Mouse (Mus musculus): ENCODE measurements around the gene P4ha1. TPM values are rescaled to one million over a fixed set of nuclear protein-coding genes. Genes with fewer than 3 reads are reported as not detected.

Gene P4ha1
- polyA plus RNA-seq (2011; ENCODE audit: insufficient read depth, insufficient read length, low read depth, missing spikeins) = 45.1 and 46.3 TPM in 2 replicates

DNA sequence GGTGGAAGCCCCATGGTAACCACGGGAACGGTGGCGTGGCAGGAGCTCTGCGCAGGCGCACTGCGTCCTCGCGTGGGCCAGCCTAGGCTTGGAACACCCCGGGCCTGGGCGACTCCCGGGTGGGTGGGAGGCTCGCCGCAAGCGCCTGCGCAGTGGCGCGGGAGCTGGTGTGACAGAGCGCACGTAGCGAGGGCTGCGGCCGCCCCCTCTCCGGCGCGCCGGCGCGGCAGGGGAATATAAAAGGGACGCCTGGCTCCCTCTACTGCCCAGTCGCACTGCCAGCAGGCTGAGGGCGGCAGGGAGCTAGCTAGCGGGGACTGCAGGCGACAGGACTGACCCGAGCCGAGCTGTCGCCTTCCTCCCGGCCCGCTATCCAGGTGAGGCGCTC, at the start of gene P4ha1:
TSS of gene P4ha1 (plus strand) at position 197 of the 388 bp plus-strand sequence.
- H3K27ac ChIP-seq (ENCODE audit: insufficient read depth, low read length) = no peak within 1 kb of the TSS
- H3K27me3 ChIP-seq (ENCODE audit: control insufficient read depth, insufficient read depth, low read length, poor library complexity, severe bottlenecking) = no peaks in the 10 kb centered on the region
- H3K4me3 ChIP-seq (ENCODE audit: low read depth, low read length) = peak within 1 kb of the TSS; percentile 77
- H3K9me3 ChIP-seq (replicated peaks; ENCODE audit: control insufficient read depth, insufficient read depth, low read length, poor library complexity, severe bottlenecking) = no peaks in the 10 kb centered on the region
- peak within 1 kb of the TSS; percentile 73 for H3K9ac ChIP-seq (ENCODE audit: low read depth, poor library complexity, severe bottlenecking)
- no peaks in the 10 kb centered on the region for H3K4me1 ChIP-seq (ENCODE audit: control insufficient read depth, insufficient read depth, low read length)
- no peaks in the 10 kb centered on the region for H3K36me3 ChIP-seq (ENCODE audit: control insufficient read depth, insufficient read depth, low read length, poor library complexity, severe bottlenecking)
- peak; percentile 61 for TF ChIP-seq CTCF (IDR thresholded peaks at IDR 0.05; ENCODE audit: low read depth, low read length)
- peak; percentile 89 for TF ChIP-seq POLR2A (IDR thresholded peaks at IDR 0.05; ENCODE audit: insufficient read depth, low read length)
- peak; percentile 76; the same call in 1 of the 2 replicates for TF ChIP-seq EP300 (IDR thresholded peaks at IDR 0.05; ENCODE audit: insufficient read depth, low read depth, low read length)

DNA sequence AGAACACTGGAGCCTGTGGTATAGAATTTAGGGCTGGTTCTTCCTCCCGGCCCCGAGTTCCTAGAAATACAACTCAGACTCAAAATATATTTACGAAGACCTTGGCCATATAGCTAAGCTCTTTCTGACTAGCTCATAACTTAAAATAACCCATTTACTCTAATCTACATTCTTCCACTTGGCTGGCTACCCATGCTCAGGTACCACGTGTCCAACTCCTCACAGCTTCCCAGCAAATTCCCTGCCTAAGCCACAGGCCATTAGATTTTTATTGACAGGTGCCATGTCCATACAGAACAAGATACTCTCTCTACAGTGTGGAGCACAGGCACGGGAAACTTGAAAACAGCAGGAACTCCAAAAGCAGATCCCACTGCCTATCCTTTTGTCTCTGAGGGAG, 47.4 kb upstream of the P4ha1 start:
- no peak overlapping the region for H3K4me3 ChIP-seq (ENCODE audit: low read depth, low read length)
- H3K27me3 ChIP-seq (ENCODE audit: control insufficient read depth, insufficient read depth, low read length, poor library complexity, severe bottlenecking) = no peaks in the 10 kb centered on the region
- no peaks in the 10 kb centered on the region for H3K9me3 ChIP-seq (replicated peaks; ENCODE audit: control insufficient read depth, insufficient read depth, low read length, poor library complexity, severe bottlenecking)
- H3K36me3 ChIP-seq (ENCODE audit: control insufficient read depth, insufficient read depth, low read length, poor library complexity, severe bottlenecking) = no peaks in the 10 kb centered on the region
- no peaks in the 10 kb centered on the region for H3K4me1 ChIP-seq (ENCODE audit: control insufficient read depth, insufficient read depth, low read length)
- no peak overlapping the region for H3K9ac ChIP-seq (ENCODE audit: low read depth, poor library complexity, severe bottlenecking)
- TF ChIP-seq POLR2A (IDR thresholded peaks at IDR 0.05; ENCODE audit: insufficient read depth, low read length) (no peak), CTCF (IDR thresholded peaks at IDR 0.05; ENCODE audit: low read depth, low read length) (no peak), EP300 (IDR thresholded peaks at IDR 0.05; ENCODE audit: insufficient read depth, low read depth, low read length) (no peak)
- H3K27ac ChIP-seq (ENCODE audit: insufficient read depth, low read length) = no peak overlapping the region

DNA sequence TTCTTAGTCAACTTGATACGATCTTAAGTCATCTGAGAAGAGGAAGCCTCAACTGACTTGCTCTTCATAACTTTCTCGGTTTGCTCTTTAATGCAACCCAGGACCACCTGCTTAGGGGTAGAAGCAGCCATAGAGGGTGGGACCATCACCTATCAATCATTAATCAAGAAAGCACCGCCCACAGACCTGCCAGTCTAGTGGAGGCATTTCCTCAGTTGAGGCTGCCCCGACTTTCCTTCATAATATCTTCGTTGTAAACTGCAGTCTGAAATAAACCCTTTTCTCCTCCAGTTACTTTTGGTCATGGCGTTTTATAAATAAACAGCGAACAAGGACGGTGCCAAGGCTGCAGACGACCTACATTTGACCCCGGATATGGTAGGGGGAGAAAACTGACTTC, 46.0 kb upstream of the P4ha1 start:
- H3K9me3 ChIP-seq (replicated peaks; ENCODE audit: control insufficient read depth, insufficient read depth, low read length, poor library complexity, severe bottlenecking) = no peaks in the 10 kb centered on the region
- H3K9ac ChIP-seq (ENCODE audit: low read depth, poor library complexity, severe bottlenecking) = no peak overlapping the region
- no peak overlapping the region for H3K4me3 ChIP-seq (ENCODE audit: low read depth, low read length)
- no peaks in the 10 kb centered on the region for H3K4me1 ChIP-seq (ENCODE audit: control insufficient read depth, insufficient read depth, low read length)
- no peaks in the 10 kb centered on the region for H3K27me3 ChIP-seq (ENCODE audit: control insufficient read depth, insufficient read depth, low read length, poor library complexity, severe bottlenecking)
- no peak overlapping the region for H3K27ac ChIP-seq (ENCODE audit: insufficient read depth, low read length)
- H3K36me3 ChIP-seq (ENCODE audit: control insufficient read depth, insufficient read depth, low read length, poor library complexity, severe bottlenecking) = no peaks in the 10 kb centered on the region
- TF ChIP-seq POLR2A (IDR thresholded peaks at IDR 0.05; ENCODE audit: insufficient read depth, low read length) (no peak), EP300 (IDR thresholded peaks at IDR 0.05; ENCODE audit: insufficient read depth, low read depth, low read length) (no peak), CTCF (IDR thresholded peaks at IDR 0.05; ENCODE audit: low read depth, low read length) (no peak)

DNA sequence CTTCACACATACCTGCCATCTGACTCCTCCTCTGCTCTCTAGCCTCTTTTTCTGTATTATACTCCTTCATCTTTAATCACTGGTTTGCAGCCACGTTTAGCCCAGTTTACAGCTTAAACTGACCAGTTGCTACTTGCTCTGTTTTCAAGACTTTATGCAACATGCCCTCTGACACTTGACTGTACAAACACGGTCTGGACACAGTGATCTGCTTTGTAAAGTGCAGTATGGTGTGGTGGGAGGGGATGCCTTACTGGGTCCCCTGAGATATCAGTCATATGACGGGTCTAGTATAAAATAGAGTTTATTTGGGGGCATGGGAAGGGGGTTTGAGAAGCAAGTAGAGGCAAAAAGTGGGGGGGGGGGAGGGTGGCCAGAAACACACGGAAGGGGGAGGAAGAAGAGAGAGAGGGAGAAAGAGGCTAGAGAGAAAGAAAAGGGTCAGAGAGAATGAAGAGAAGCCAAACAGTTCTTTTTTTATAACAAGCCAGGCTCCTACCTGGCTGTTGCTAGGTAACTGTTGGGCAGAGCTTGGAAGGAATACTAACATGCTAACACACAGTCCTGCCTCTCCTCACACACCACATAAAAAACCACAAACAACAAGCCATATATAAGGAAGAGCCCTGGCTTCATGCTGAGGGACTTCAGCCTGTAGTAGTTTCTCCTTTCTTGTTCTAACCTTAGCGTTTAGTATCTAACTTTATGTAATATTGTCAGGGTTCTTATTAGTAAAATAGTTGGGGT, 45.2 kb upstream of the P4ha1 start:
- TF ChIP-seq CTCF (IDR thresholded peaks at IDR 0.05; ENCODE audit: low read depth, low read length) = no peak
- no peak for TF ChIP-seq POLR2A (IDR thresholded peaks at IDR 0.05; ENCODE audit: insufficient read depth, low read length)
- no peak for TF ChIP-seq EP300 (IDR thresholded peaks at IDR 0.05; ENCODE audit: insufficient read depth, low read depth, low read length)
- Histone ChIP-seq H3K4me1 (ENCODE audit: control insufficient read depth, insufficient read depth, low read length) (no peaks in the 10 kb centered on the region), H3K9me3 (replicated peaks; ENCODE audit: control insufficient read depth, insufficient read depth, low read length, poor library complexity, severe bottlenecking) (no peaks in the 10 kb centered on the region), H3K27me3 (ENCODE audit: control insufficient read depth, insufficient read depth, low read length, poor library complexity, severe bottlenecking) (no peaks in the 10 kb centered on the region), H3K4me3 (ENCODE audit: low read depth, low read length) (no peak overlapping the region), H3K36me3 (ENCODE audit: control insufficient read depth, insufficient read depth, low read length, poor library complexity, severe bottlenecking) (no peaks in the 10 kb centered on the region), H3K9ac (ENCODE audit: low read depth, poor library complexity, severe bottlenecking) (no peak overlapping the region), H3K27ac (ENCODE audit: insufficient read depth, low read length) (no peak overlapping the region)

DNA sequence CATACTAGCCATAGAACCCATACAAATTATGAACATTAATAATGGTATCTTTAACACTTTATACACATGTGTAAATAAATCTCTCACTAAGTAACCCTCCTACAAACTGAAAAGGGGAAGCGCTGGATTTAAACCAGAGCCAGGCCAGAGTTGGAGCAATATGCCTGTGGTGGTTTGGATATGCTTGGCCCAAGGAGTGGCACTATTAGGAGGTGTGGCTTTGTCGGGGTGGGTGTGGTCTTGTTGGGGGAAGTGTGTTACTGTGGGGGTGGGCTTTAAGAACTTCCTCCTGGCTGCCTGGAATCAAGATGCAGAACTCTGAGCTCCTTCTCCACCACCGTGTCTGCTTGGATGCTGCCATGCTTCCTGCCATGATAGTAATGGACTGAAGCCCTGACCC, 39.9 kb upstream of the P4ha1 start:
- TF ChIP-seq EP300 (IDR thresholded peaks at IDR 0.05; ENCODE audit: insufficient read depth, low read depth, low read length) (no peak), POLR2A (IDR thresholded peaks at IDR 0.05; ENCODE audit: insufficient read depth, low read length) (no peak), CTCF (IDR thresholded peaks at IDR 0.05; ENCODE audit: low read depth, low read length) (no peak)
- H3K9me3 ChIP-seq (replicated peaks; ENCODE audit: control insufficient read depth, insufficient read depth, low read length, poor library complexity, severe bottlenecking) = no peaks in the 10 kb centered on the region
- no peak overlapping the region for H3K27ac ChIP-seq (ENCODE audit: insufficient read depth, low read length)
- H3K9ac ChIP-seq (ENCODE audit: low read depth, poor library complexity, severe bottlenecking) = no peak overlapping the region
- no peaks in the 10 kb centered on the region for H3K36me3 ChIP-seq (ENCODE audit: control insufficient read depth, insufficient read depth, low read length, poor library complexity, severe bottlenecking)
- no peaks in the 10 kb centered on the region for H3K4me1 ChIP-seq (ENCODE audit: control insufficient read depth, insufficient read depth, low read length)
- no peaks in the 10 kb centered on the region for H3K27me3 ChIP-seq (ENCODE audit: control insufficient read depth, insufficient read depth, low read length, poor library complexity, severe bottlenecking)
- H3K4me3 ChIP-seq (ENCODE audit: low read depth, low read length) = no peak overlapping the region

DNA sequence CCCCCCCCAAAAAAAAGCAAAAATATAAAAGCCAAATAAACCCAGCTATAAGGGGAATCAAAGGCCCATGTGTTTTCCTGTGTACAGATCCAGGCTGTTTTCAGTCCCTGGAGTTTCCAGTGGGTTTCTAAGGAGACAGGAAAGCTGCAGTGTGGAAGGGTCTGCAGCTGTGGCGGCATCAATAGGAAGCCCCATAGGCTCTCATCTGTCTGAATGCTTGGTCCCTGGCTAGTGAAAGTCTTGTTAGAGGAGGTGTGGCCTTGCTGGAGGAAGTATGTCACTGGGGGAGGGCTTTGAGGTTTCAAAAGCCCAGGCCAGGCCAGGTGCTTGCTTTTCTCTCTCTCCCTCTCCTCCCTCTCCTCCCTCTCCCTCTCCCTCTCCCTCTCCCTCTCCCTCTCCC, 39.3 kb upstream of the P4ha1 start:
- Histone ChIP-seq H3K27me3 (ENCODE audit: control insufficient read depth, insufficient read depth, low read length, poor library complexity, severe bottlenecking) (no peaks in the 10 kb centered on the region), H3K9me3 (replicated peaks; ENCODE audit: control insufficient read depth, insufficient read depth, low read length, poor library complexity, severe bottlenecking) (no peaks in the 10 kb centered on the region), H3K36me3 (ENCODE audit: control insufficient read depth, insufficient read depth, low read length, poor library complexity, severe bottlenecking) (no peaks in the 10 kb centered on the region), H3K27ac (ENCODE audit: insufficient read depth, low read length) (no peak overlapping the region), H3K4me1 (ENCODE audit: control insufficient read depth, insufficient read depth, low read length) (no peaks in the 10 kb centered on the region), H3K4me3 (ENCODE audit: low read depth, low read length) (no peak overlapping the region), H3K9ac (ENCODE audit: low read depth, poor library complexity, severe bottlenecking) (no peak overlapping the region)
- TF ChIP-seq EP300 (IDR thresholded peaks at IDR 0.05; ENCODE audit: insufficient read depth, low read depth, low read length) = no peak
- no peak for TF ChIP-seq CTCF (IDR thresholded peaks at IDR 0.05; ENCODE audit: low read depth, low read length)
- TF ChIP-seq POLR2A (IDR thresholded peaks at IDR 0.05; ENCODE audit: insufficient read depth, low read length) = no peak
